Mouse (Mus musculus) stomach, embryonic 14.5 days (tissue): ENCODE measurements around the gene Map1a. TPM values are rescaled to one million over a fixed set of nuclear protein-coding genes. Genes with fewer than 3 reads are reported as not detected.
A peak's percentile ranks its signal among the peaks of the same experiment; 100 is the strongest.

Experiments used
- ATAC-seq: fragments of 200-750 bp; cut with Nextera tagmentation; 2 replicates; pipeline ENCODE4 v1.8.0; 2017; ENCODE audit warnings: low read depth, moderate TSS enrichment; ENCODE audit not compliant: insufficient number of reproducible peaks, insufficient read depth, low FRiP score
- H3K27ac ChIP-seq: fragments of 300-500 bp; sonication (generic); 2 replicates; pipeline ENCODE4 v1.5.1; 2014; ENCODE audit warnings: mild to moderate bottlenecking, low read length, moderate library complexity, mixed read lengths
- H3K27me3 ChIP-seq: fragments of 300-500 bp; sonication (generic); 2 replicates; pipeline ENCODE4 v1.6.1; 2014; ENCODE audit warnings: low read length, control low read depth, mixed read lengths; ENCODE audit not compliant: control insufficient read depth, insufficient read depth
- H3K36me3 ChIP-seq: fragments of 300-500 bp; sonication (generic); 2 replicates; pipeline ENCODE4 v1.6.1; 2014; ENCODE audit warnings: mild to moderate bottlenecking, control low read depth, low read length, moderate library complexity, mixed read lengths; ENCODE audit not compliant: control insufficient read depth, insufficient read depth
- H3K4me1 ChIP-seq: fragments of 300-500 bp; sonication (generic); 2 replicates; pipeline ENCODE4 v1.6.1; 2014; ENCODE audit warnings: low read length, control low read depth, mixed read lengths; ENCODE audit not compliant: control insufficient read depth, insufficient read depth
- H3K4me2 ChIP-seq: fragments of 300-500 bp; sonication (generic); replicated peaks from 2 replicates; pipeline ENCODE4 v1.6.1; 2014; ENCODE audit warnings: low read depth, low read length, control low read depth
- H3K4me3 ChIP-seq: fragments of 300-500 bp; sonication (generic); 2 replicates; pipeline ENCODE4 v1.5.1; 2014; ENCODE audit warnings: low read depth, low read length, control low read depth
- H3K9ac ChIP-seq: fragments of 300-500 bp; sonication (generic); replicated peaks from 2 replicates; pipeline ENCODE4 v1.6.1; 2014; ENCODE audit warnings: low read depth, mild to moderate bottlenecking, control low read depth, low read length, moderate library complexity, mixed read lengths
- H3K9me3 ChIP-seq: fragments of 300-500 bp; sonication (generic); 2 replicates; pipeline ENCODE4 v1.6.1; 2016; ENCODE audit warnings: low read depth, low read length, control low read depth; ENCODE audit not compliant: control insufficient read depth
- WGBS: fragments of 180-500 bp; shearing (Covaris S2); extraction: QIAGEN DNeasy Blood & Tissue Kit; methylation state at CpG from one replicate; pipeline ENCODE4 v1.1.7; 2014; 5-methylcytosine and 5-hydroxymethylcytosine counted together
- polyA plus RNA-seq: library from polyadenylated mRNA; unstranded; fragments of >200 nt; fragmentation: Nextera tagmentation; extraction: Ambion mirVana; gene quantifications from 2 replicates; pipeline ENCODE4 v1.2.1, GENCODE M21; 2014

The Map1a gene
- 10.4 and 16.1 TPM in 2 replicates for polyA plus RNA-seq

DNA sequence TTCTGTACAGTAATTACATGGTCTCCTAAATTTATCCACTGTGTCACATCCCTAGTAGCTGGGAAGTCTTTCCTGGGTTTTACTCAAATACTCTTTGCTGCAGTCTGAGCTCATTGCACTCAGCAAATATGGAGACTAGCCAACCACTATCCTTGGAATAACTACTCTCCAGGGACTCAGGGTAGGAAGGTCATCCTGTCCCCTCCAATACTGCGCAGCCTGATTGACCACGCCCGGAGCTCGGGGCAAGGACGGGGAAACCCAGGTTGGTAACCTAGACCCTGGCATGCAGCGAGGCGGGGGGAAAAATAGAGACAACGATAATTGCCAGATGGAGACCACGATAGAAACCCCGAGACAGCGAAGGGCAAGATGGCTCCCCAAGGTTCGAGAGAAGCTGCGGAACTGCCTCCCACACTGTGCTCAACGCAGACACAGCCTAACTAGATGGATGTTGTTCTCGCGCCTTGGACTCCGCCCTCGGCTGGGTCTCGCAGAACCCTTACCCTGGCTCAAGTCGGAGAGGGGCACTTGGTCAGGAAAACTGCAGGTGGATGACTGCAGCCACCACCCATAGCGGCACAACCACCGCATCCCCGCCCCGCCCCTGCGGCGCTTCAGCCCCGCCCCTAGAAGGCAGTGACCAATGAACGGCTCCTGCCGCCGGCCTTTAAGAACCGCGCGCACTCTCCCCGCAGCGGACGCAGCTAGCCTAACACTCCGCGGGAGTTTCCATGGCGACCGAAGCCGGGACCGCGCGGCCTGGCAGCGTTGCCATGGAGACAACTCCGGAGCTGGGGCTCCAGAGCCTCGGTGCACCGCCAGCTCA lies at the start of gene Map1a:
Gene Map1a, plus strand, starts transcription at position 700 of the 829 bp plus-strand sequence.
- Histone ChIP-seq H3K36me3 (no peaks in the 10 kb centered on the region), H3K4me3 (peak within 1 kb of the TSS; percentile 48), H3K9ac (no peak within 1 kb of the TSS; the same call in 1 of the 2 replicates), H3K4me1 (peaks cover 8% of the 10 kb centered on the region; the same call in 1 of the 2 replicates), H3K27me3 (0 out of 2 replicates have a peak, but pooled peaks cover 2% of the 10 kb centered on the region), H3K27ac (no peak within 1 kb of the TSS), H3K9me3 (no peaks in the 10 kb centered on the region), H3K4me2 (peak within 1 kb of the TSS; percentile 72)
- peak; percentile 97 for ATAC-seq
- WGBS: 1% methylated on average over 48 of the region's 48 CpGs

DNA sequence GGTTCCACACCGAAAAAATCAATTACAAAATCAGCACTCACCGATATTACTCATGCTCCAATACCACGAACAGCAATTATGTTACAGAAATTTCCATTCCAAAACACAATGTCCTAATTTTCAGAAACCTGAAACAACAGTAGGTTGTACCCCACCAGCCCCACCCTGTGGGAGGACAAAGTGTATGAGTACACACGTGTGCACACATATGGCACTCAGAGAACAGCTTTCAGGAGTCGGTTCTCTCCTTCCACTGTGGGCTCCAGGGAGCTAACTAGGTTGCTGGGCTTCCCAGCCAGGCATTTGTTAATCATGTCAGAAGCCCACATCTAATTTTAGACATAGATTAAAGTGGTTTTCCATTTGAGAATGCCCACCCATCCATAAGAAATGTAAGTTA lies 45.3 kb upstream of the Map1a start:
- no peak overlapping the region for H3K4me2 ChIP-seq
- WGBS: 92% methylated on average over 5 of the region's 5 CpGs
- H3K27ac ChIP-seq: no peak overlapping the region
- no peak overlapping the region for H3K4me3 ChIP-seq
- H3K9ac ChIP-seq: no peak overlapping the region
- ATAC-seq: no peak
- no peaks in the 10 kb centered on the region for H3K4me1 ChIP-seq
- peaks cover 59% of the 10 kb centered on the region for H3K36me3 ChIP-seq
- no peaks in the 10 kb centered on the region for H3K9me3 ChIP-seq
- H3K27me3 ChIP-seq: no peaks in the 10 kb centered on the region

DNA sequence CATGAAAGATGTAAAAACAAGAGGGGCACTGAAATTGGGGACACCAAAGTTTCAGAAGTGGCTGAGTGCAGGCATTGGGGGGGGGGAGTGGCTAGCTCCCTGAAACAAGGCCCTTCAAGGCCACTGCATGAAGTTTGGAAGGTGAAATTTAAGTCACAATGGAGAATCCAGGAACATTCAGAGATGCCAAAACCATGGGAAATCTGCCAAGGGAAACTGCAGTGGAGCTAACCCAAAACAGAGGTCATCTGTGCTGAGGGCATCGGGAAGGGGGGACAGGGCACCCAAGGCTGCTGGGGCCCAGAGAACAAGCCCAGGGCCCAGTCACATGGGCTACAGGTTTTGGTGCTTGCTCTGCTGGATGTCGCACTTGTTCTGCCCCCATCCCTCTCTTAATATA lies 39.6 kb upstream of the Map1a start:
- 94% methylated on average over 2 of the region's 2 CpGs for WGBS
- Histone ChIP-seq H3K4me3 (no peak overlapping the region), H3K4me1 (no peaks in the 10 kb centered on the region), H3K9me3 (no peaks in the 10 kb centered on the region), H3K27ac (no peak overlapping the region), H3K27me3 (no peaks in the 10 kb centered on the region), H3K36me3 (peaks cover 81% of the 10 kb centered on the region), H3K4me2 (no peak overlapping the region), H3K9ac (no peak overlapping the region)
- no peak for ATAC-seq

DNA sequence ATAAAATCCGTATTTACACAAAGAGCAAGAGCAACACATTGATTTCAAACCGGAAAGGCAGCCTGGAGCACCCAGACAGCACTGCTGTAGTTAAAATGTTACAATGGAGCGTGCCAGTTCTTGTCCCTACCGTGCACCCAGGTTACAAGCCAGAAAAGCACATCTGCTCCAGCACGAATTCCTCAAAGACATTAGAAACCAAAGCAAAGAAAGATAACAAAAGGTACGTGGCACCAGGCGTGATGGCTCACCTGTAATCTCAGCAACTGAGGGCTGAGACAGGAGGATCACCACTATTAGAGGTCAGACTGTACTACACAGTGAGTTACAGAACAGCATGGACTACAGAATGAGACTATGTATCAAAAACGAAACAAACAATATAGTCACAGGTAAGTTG lies 21.0 kb upstream of the Map1a start:
- no peak for ATAC-seq
- H3K4me2 ChIP-seq: no peak overlapping the region
- H3K9ac ChIP-seq: no peak overlapping the region
- no peaks in the 10 kb centered on the region for H3K27me3 ChIP-seq
- H3K4me3 ChIP-seq: no peak overlapping the region
- peaks cover 8% of the 10 kb centered on the region; the same call in 1 of the 2 replicates for H3K4me1 ChIP-seq
- H3K36me3 ChIP-seq: peaks cover 16% of the 10 kb centered on the region
- H3K9me3 ChIP-seq: no peaks in the 10 kb centered on the region
- H3K27ac ChIP-seq: no peak overlapping the region
- WGBS: 65% methylated on average over 8 of the region's 8 CpGs

DNA sequence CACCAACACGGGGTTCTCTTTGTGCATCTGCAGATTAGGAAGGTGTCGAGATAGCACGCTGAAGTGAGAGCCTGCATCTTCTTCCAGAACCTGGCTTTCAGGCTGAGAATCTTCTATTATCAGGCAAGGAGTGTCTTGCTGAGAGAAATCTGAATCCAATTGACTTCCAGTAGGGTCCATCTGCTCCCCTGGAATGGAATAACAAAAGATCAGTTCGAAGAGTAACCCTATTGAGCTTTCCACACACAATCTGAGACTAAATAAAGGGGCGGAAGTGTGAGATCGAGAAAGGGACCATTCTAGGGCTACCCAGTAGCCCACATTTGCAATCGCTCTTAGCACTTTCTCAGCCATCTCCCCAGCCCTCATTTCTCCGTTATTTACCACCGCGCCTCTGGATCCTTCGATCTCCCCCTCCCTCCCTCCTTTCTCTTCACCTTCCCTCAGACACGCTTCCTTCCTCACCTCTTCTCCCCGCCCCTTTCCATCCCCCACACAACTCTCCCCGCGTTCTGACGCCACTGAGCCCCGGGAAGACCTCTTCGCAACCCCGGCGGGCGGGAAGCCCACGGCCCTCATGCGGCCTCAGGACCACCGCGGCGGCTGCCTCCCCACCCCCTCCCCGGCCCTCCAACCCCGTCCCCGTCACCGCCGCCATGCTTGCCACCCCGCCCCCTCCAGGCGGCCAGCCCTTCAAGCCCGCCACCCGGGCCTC lies 18.7 kb upstream of the Map1a start:
- H3K36me3 ChIP-seq: peaks cover 16% of the 10 kb centered on the region
- WGBS: under 1% methylated on average over 35 of the region's 35 CpGs
- ATAC-seq: peak; percentile 76
- peak overlapping the region; percentile 69 for H3K4me2 ChIP-seq
- peak overlapping the region; percentile 74 for H3K9ac ChIP-seq
- H3K27ac ChIP-seq: peak overlapping the region; percentile 77
- H3K9me3 ChIP-seq: no peaks in the 10 kb centered on the region
- no peaks in the 10 kb centered on the region for H3K27me3 ChIP-seq
- H3K4me1 ChIP-seq: peaks cover 8% of the 10 kb centered on the region; the same call in 1 of the 2 replicates
- H3K4me3 ChIP-seq: peak overlapping the region; percentile 88

DNA sequence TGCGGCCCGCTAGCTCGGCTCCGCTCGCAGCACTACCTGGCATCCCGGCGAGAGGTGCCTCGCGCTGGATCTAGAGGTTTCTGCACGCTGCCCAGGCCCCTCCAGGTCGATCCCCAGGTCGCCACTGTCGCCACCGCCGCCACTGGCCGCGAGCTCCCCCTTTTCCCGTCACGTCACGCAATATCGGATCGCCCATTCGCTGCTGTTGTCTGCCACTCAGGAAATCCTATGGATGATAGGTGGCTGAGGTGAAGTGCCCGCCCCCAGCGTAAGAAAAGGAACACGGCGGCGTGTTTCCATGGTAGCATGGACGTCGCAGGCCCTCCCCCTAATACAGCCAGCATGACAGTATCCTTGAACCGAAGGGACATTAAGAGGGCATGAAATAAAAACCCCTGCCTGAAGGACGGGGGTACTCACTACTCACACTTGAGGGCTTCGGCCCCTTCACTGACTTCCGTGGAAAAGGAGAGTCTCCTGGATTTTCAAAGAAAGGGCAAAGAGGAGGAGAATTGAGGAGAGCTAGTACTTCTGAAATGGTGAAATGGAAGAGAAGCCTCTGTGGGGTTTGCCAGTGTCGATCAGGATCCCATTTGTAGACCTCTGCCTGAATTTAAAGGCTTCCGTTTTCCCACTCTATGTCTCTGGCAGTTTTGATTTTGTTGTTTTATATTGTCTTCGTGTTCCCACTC lies 18.0 kb upstream of the Map1a start, which contains the start of gene Trp53bp1:
Gene Trp53bp1, minus strand, starts transcription at position 172 of the 692 bp plus-strand sequence.
- no peaks in the 10 kb centered on the region for H3K27me3 ChIP-seq
- H3K36me3 ChIP-seq: peaks cover 16% of the 10 kb centered on the region
- H3K27ac ChIP-seq: peak within 1 kb of the TSS; percentile 77
- peak; percentile 99 for ATAC-seq
- H3K4me3 ChIP-seq: peak within 1 kb of the TSS; percentile 88
- H3K9me3 ChIP-seq: no peaks in the 10 kb centered on the region
- 1% methylated on average over 37 of the region's 37 CpGs for WGBS
- peak within 1 kb of the TSS; percentile 69 for H3K4me2 ChIP-seq
- peak within 1 kb of the TSS; percentile 74 for H3K9ac ChIP-seq
- H3K4me1 ChIP-seq: peaks cover 8% of the 10 kb centered on the region; the same call in 1 of the 2 replicates

DNA sequence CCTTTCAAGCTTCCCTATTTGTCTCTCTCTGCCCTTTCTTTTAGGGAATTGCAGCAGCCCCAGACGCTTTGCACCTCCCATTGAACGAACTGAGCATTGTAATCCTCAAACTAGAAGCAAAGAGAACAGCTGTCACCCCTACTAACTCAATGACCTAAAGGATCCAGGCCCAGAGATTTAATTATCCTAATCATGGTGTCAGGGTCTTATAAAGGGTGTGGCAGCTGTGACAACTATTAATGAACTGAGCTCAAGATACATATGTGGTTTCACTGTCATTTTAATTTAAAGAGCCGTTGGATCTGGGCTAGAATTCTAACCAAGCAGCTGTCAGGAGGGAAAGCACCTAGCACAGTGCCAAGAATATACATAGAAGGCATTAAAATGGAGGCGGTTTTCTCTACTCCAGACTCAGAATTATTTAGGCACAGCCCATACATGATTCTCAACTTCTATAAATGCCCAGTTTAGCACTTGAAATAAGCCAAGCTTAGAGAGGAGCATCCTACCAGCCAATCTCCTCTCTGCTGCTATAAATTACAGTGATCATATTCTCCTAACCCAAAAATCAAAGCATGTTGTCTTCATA lies 17.4 kb upstream of the Map1a start:
- Histone ChIP-seq H3K9ac (no peak overlapping the region), H3K27me3 (no peaks in the 10 kb centered on the region), H3K4me3 (peak overlapping the region; percentile 88; the same call in 1 of the 2 replicates), H3K4me2 (peak overlapping the region; percentile 66), H3K27ac (no peak overlapping the region), H3K9me3 (no peaks in the 10 kb centered on the region), H3K36me3 (peaks cover 16% of the 10 kb centered on the region), H3K4me1 (peaks cover 8% of the 10 kb centered on the region; the same call in 1 of the 2 replicates)
- ATAC-seq: no peak
- WGBS: 24% methylated on average over 4 of the region's 4 CpGs
